Mouse (Mus musculus) hematopoietic multipotent progenitor cell, adult 10-12 weeks (in vitro differentiated cells): ENCODE measurements around the gene Tcf25. TPM values are rescaled to one million over a fixed set of nuclear protein-coding genes. Genes with fewer than 3 reads are reported as not detected.

ENCODE experiments used
- polyA plus RNA-seq: library from polyadenylated mRNA; stranded (reverse); fragments of >175 nt; gene quantifications from 2 replicates; pipeline ENCODE4 v1.2.3, GENCODE M21; 2012; ENCODE audit warnings: low replicate concordance

The Tcf25 gene
- 117 and 146 TPM in 2 replicates for polyA plus RNA-seq

GRCm38 (mm10) chr8:123373403-123374238, at the start of gene Tcf25:
Gene Tcf25 (plus strand): TSS chr8:123373753.

GRCm38 (mm10) chr8:123332262-123333090, 41.1 kb upstream of the Tcf25 start, which contains the start of gene Spire2:
Gene Spire2 (plus strand): TSS chr8:123332713.

DNA sequence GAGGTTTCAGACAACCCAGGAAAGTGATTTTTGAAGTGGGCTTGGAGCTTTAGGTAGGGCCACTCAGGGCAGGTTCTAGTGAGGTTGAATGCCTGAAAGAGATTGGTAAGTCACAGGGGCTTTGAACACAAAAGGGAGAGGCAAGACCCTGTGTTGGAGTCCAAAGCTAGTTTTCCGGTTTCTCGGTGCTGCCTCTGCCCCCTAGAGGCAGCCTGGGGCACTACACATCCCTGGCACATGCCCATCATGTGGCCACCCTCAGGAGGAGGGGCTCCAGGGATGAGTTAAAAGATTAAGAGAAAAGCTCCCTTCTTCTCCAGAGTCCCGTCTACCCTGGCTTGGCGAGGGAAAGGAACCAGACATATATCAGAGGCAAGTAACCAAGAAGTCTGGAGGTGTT, 33.2 kb downstream of the Tcf25 start, which contains the start of gene Mc1r:
Mc1r (plus strand) TSS at position 322 of the 400 bp plus-strand sequence.

DNA sequence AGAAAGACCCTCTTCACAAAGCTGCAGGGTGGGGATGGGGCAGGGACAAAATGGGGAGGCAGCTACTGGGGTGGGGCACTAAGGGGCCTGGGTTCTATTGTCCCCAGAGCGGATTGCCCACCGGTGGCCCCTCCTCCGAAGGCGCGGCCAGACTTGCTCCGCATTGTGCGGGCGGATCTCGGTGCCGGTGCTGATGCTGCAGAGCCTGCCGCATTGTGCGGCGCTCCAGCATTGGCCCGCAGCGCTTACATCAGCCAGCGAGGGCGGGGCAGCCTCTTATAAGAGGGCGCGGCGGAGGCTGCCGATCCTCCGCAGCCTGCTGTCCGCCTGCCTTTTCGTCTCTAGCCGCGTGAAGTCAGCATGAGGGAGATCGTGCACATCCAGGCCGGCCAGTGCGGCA, 37.7 kb downstream of the Tcf25 start, which contains the start of gene Tubb3:
Tubb3 (plus strand) TSS at position 179 of the 400 bp plus-strand sequence.

DNA sequence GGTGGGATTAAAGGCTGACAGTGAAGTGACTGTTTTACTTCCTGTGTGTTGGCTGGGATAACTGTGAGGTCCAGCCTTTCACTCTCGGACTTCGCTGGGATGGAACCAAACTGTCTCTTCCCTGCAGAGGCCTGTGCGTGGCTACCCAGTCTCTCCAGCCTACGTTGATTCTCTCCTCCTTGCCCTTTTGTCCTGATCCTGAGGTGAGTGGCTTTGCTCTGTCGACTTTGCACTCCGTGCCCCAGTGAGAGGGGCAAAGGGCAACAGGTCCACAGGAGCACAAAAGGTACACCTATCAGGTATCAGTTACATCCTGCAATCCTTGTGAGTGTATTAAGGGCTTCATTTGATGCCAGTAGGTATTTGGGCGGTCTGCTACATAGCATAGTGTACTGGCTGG, 49.9 kb downstream of the Tcf25 start, which contains the start of gene Def8:
Def8 (plus strand) TSS at position 87 of the 400 bp plus-strand sequence.

Other genes with a start within 250 kb of the Tcf25 start
- not detected in 2 replicates for gene Sult5a1, start 215.4 kb upstream of the Tcf25 start, polyA plus RNA-seq
- gene Dpep1, start 187.5 kb upstream of the Tcf25 start, polyA plus RNA-seq: not detected in 2 replicates
- 23.5 and 38.8 TPM in 2 replicates for gene Chmp1a, start 161.0 kb upstream of the Tcf25 start, polyA plus RNA-seq
- gene Spata33, start 160.9 kb upstream of the Tcf25 start, polyA plus RNA-seq: 0.11 TPM in 1 of 2 replicates, not detected in the other
- 66.1 and 110 TPM in 2 replicates for gene Cdk10, start 148.9 kb upstream of the Tcf25 start, polyA plus RNA-seq
- 11.9 and 12.8 TPM in 2 replicates for gene Spata2l, start 137.5 kb upstream of the Tcf25 start, polyA plus RNA-seq
- gene Zfp276, start 119.6 kb upstream of the Tcf25 start, polyA plus RNA-seq: 19.5 and 32.7 TPM in 2 replicates
- 136 and 348 TPM in 2 replicates for gene Vps9d1, start 119.4 kb upstream of the Tcf25 start, polyA plus RNA-seq
- 7.0 and 16.7 TPM in 2 replicates for gene Fanca, start 55.2 kb upstream of the Tcf25 start, polyA plus RNA-seq
- gene Spire2, start 41.0 kb upstream of the Tcf25 start, polyA plus RNA-seq: 0.24 and 0.85 TPM in 2 replicates
- not detected in 2 replicates for gene Mc1r, start 33.4 kb downstream of the Tcf25 start, polyA plus RNA-seq
- gene Tubb3, start 37.7 kb downstream of the Tcf25 start, polyA plus RNA-seq: 0.62 TPM in 2 replicates
- gene Def8, start 49.8 kb downstream of the Tcf25 start, polyA plus RNA-seq: 1.7 and 8.4 TPM in 2 replicates
- gene Afg3l1, start 104.2 kb downstream of the Tcf25 start, polyA plus RNA-seq: 11.7 and 12.1 TPM in 2 replicates
- not detected in 2 replicates for gene Dbndd1, start 141.7 kb downstream of the Tcf25 start, polyA plus RNA-seq
- 4.7 and 9.7 TPM in 2 replicates for gene Gas8, start 145.1 kb downstream of the Tcf25 start, polyA plus RNA-seq